Mouse (Mus musculus) liver, embryonic 14.5 days (tissue): ENCODE measurements at regions not wholly inside any gene's neighbourhood (a gene's known extent, or its start where the extent isn't known, plus 50 kb on each side); places are given as distances from the start of the nearest gene placed in this dataset.

ENCODE experiments used
- ATAC-seq: fragments of 200-750 bp; cut with Nextera tagmentation; 2 replicates; pipeline ENCODE4 v1.8.0; 2017; ENCODE audit warnings: moderate number of reproducible peaks, mild to moderate bottlenecking, moderate library complexity; ENCODE audit not compliant: insufficient read depth
- DNase-seq, 3 experiments: peaks; one replicate each; pipeline ENCODE4 v3.0.0-alpha.2; 2012 to 2013; ENCODE audit warnings: low read depth in 3 of 3, low spot score in 3 of 3
- H3K27ac ChIP-seq: fragments of 300-500 bp; sonication (generic); 2 replicates; pipeline ENCODE4 v1.5.1; 2014; ENCODE audit warnings: moderate library complexity, mild to moderate bottlenecking, control low read depth, inconsistent platforms
- H3K27me3 ChIP-seq: fragments of 300-500 bp; sonication (generic); 2 replicates; pipeline ENCODE4 v1.6.1; 2014; ENCODE audit warnings: mild to moderate bottlenecking, low read length, moderate library complexity; ENCODE audit not compliant: control insufficient read depth, insufficient read depth
- H3K36me3 ChIP-seq: fragments of 300-500 bp; sonication (generic); replicated peaks from 2 replicates; pipeline ENCODE4 v1.6.1; 2014; ENCODE audit warnings: low read depth; ENCODE audit not compliant: control insufficient read depth, insufficient read depth
- H3K4me1 ChIP-seq, 2 experiments: fragments of 200-500 bp in 1 of 2; fragments of 300-500 bp in 1 of 2; sonication (generic) in 1 of 2; replicated peaks; 2 replicates each; pipeline ENCODE4 v1.6.1; 2012 to 2014; ENCODE audit warnings: antibody characterized with exemption in 1 of 2, inconsistent platforms in 1 of 2, low read length in 1 of 2; ENCODE audit not compliant: control insufficient read depth in 2 of 2, insufficient read depth in 2 of 2
- H3K4me2 ChIP-seq: fragments of 300-500 bp; sonication (generic); 2 replicates; pipeline ENCODE4 v1.6.1; 2014; ENCODE audit warnings: low read depth, mild to moderate bottlenecking, control low read depth, moderate library complexity
- H3K4me3 ChIP-seq, 2 experiments: fragments of 200-500 bp in 1 of 2; fragments of 300-500 bp in 1 of 2; sonication (generic) in 1 of 2; 2 replicates each; pipeline ENCODE4 v1.5.1; 2012 to 2014; ENCODE audit warnings: low read depth in 2 of 2, low read length in 2 of 2, mild to moderate bottlenecking in 2 of 2, control low read depth in 1 of 2, inconsistent platforms in 1 of 2, moderate library complexity in 1 of 2; ENCODE audit not compliant: insufficient read depth in 1 of 2
- H3K9ac ChIP-seq: fragments of 300-500 bp; sonication (generic); replicated peaks from 2 replicates; pipeline ENCODE4 v1.6.1; 2014; ENCODE audit warnings: mild to moderate bottlenecking, control low read depth, moderate library complexity
- H3K9me3 ChIP-seq: fragments of 300-500 bp; sonication (generic); 2 replicates; pipeline ENCODE4 v1.6.1; 2016; ENCODE audit warnings: low read length, mixed read lengths; ENCODE audit not compliant: control insufficient read depth
- CTCF ChIP-seq: IDR thresholded peaks from 2 replicates; pipeline ENCODE4 v1.5.1; 2016; ENCODE audit warnings: antibody characterized with exemption, low read depth, control low read depth
- EP300 ChIP-seq: IDR thresholded peaks from 2 replicates; pipeline ENCODE4 v1.6.1; 2016; ENCODE audit warnings: antibody characterized with exemption, low read depth
- WGBS: fragments of 180-500 bp; shearing (Covaris S2); extraction: QIAGEN DNeasy Blood & Tissue Kit; methylation state at CpG from one replicate; pipeline ENCODE4 v1.1.7; 2014; ENCODE audit not compliant: insufficient replicate concordance; 5-methylcytosine and 5-hydroxymethylcytosine counted together

GRCm38 (mm10) chr2:103906581-103907184 lies 51.1 kb upstream of the Lmo2 start:
- H3K9ac ChIP-seq: no peak overlapping the region
- no peak for TF ChIP-seq CTCF
- 0 out of 2 replicates have a peak, but pooled peaks have one; percentile 12 for TF ChIP-seq EP300
- H3K4me1 ChIP-seq: peaks cover 23 to 41% of the 10 kb centered on the region in 2 experiments
- H3K4me3 ChIP-seq: no peak overlapping the region
- no peak for DNase-seq
- no peak for ATAC-seq
- H3K4me2 ChIP-seq: no peak overlapping the region
- no peaks in the 10 kb centered on the region for H3K9me3 ChIP-seq
- WGBS: 30% methylated on average over 2 of the region's 2 CpGs
- peaks cover 5% of the 10 kb centered on the region; the same call in 1 of the 2 replicates for H3K36me3 ChIP-seq
- no peaks in the 10 kb centered on the region for H3K27me3 ChIP-seq
- peak overlapping the region; percentile 50 for H3K27ac ChIP-seq
